17 mouse cellular contexts compared by ENCODE assay signal in the genomic region with DNA sequence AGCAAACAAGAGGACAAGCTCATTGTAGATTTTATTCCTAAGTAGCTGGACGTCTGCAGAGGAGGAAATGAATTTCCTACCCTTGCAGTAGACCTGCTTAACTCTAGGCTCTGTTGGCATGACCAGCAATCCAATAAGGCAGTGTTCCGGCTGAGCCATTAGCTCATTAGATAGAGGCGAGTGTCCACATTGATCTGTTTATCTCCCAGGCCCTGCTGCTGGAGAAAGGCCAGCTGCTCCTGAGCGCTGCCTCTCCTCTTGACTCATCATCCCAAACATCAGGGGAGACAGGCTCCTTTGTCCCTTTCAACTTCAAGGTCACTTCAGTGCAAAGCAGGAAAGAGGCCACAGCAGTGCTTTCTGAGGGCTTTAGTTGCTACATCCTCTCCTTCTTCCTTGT.
A peak's percentile ranks its signal among the peaks of the same experiment; 100 is the strongest.
DNase-seq lines count a peak whose midpoint lies in the region; ATAC-seq and TF ChIP-seq lines count a peak whose summit lies in the region.
"Had no signal": no experiment of that assay in that cellular context is flagged by ENCODE, and none has a peak within 500 bp of the region (broad histone marks: within the 10 kb centered on the region; RNA-seq: fewer than 3 reads in every experiment).

No protein-coding gene starts in this region.

- ATAC-seq in lung, embryonic 14.5 days (ENCODE audit: insufficient read depth) = no peak
- ATAC-seq in hindbrain, embryonic 15.5 days (ENCODE audit: low FRiP score, low read depth) = 0 out of 2 replicates have a peak, but pooled peaks have one; percentile 19
- ATAC-seq in stomach, postnatal 0 days (ENCODE audit: low FRiP score, low TSS enrichment) = no peak
- no peak for ATAC-seq in megakaryocyte progenitor cell, adult 5-6 weeks (replicated peaks; ENCODE audit: poor library complexity)
- ATAC-seq: CD4-positive, CD25-positive, alpha-beta regulatory T cell, adult 4 months; forebrain, embryonic 16.5 days had no signal

- no peak overlapping the region for H3K4me3 ChIP-seq in lung, embryonic 14.5 days (ENCODE audit: low read depth, low read length)
- H3K4me3 ChIP-seq in hindbrain, embryonic 15.5 days = no peak overlapping the region
- no peak overlapping the region for H3K4me3 ChIP-seq in stomach, postnatal 0 days (ENCODE audit: low read depth, low read length)
- H3K4me3 ChIP-seq: embryonic facial prominence, embryonic 13.5 days; limb, embryonic 12.5 days; lung, embryonic 15.5 days had no signal

- no peak overlapping the region for H3K27ac ChIP-seq in lung, embryonic 14.5 days (ENCODE audit: low read depth)
- H3K27ac ChIP-seq in hindbrain, embryonic 15.5 days (replicated peaks) = no peak overlapping the region
- no peak overlapping the region for H3K27ac ChIP-seq in stomach, postnatal 0 days (replicated peaks)
- H3K27ac ChIP-seq: embryonic facial prominence, embryonic 13.5 days; kidney, postnatal 0 days; limb, embryonic 12.5 days; lung, embryonic 15.5 days had no signal

- no peak for TF ChIP-seq EP300 in stomach, postnatal 0 days (optimal IDR thresholded peaks at IDR 0.05)

- no peak for TF ChIP-seq CTCF in lung, embryonic 14.5 days (IDR thresholded peaks at IDR 0.05; ENCODE audit: low read depth)
- no peak for TF ChIP-seq CTCF in stomach, postnatal 0 days (IDR thresholded peaks at IDR 0.05; ENCODE audit: low read depth)

- no peaks in the 10 kb centered on the region for H3K27me3 ChIP-seq in lung, embryonic 14.5 days (ENCODE audit: insufficient read depth, low read length)
- H3K27me3 ChIP-seq in hindbrain, embryonic 15.5 days = no peaks in the 10 kb centered on the region
- no peaks in the 10 kb centered on the region for H3K27me3 ChIP-seq in stomach, postnatal 0 days (ENCODE audit: control insufficient read depth, insufficient read depth, low read length)
- H3K27me3 ChIP-seq: embryonic facial prominence, embryonic 13.5 days; limb, embryonic 12.5 days; lung, embryonic 15.5 days had no signal

- no peaks in the 10 kb centered on the region for H3K36me3 ChIP-seq in lung, embryonic 14.5 days (ENCODE audit: insufficient read depth)
- H3K36me3 ChIP-seq in hindbrain, embryonic 15.5 days = no peaks in the 10 kb centered on the region
- H3K36me3 ChIP-seq in stomach, postnatal 0 days (ENCODE audit: control insufficient read depth, insufficient read depth, low read length) = no peaks in the 10 kb centered on the region
- H3K36me3 ChIP-seq: embryonic facial prominence, embryonic 13.5 days; limb, embryonic 12.5 days; lung, embryonic 15.5 days had no signal

- no peaks in the 10 kb centered on the region for H3K4me1 ChIP-seq in lung, embryonic 14.5 days (ENCODE audit: insufficient read depth)
- H3K4me1 ChIP-seq in hindbrain, embryonic 15.5 days (replicated peaks) = 0 out of 2 replicates have a peak, but pooled peaks cover 3% of the 10 kb centered on the region
- H3K4me1 ChIP-seq in stomach, postnatal 0 days (replicated peaks; ENCODE audit: control insufficient read depth, insufficient read depth) = no peaks in the 10 kb centered on the region
- H3K4me1 ChIP-seq: embryonic facial prominence, embryonic 13.5 days; limb, embryonic 12.5 days; lung, embryonic 15.5 days had no signal

- H3K9me3 ChIP-seq in lung, embryonic 14.5 days (ENCODE audit: low read depth, low read length) = no peaks in the 10 kb centered on the region
- no peaks in the 10 kb centered on the region for H3K9me3 ChIP-seq in hindbrain, embryonic 15.5 days
- H3K9me3 ChIP-seq in stomach, postnatal 0 days (ENCODE audit: control insufficient read depth, low read length) = no peaks in the 10 kb centered on the region
- H3K9me3 ChIP-seq: embryonic facial prominence, embryonic 13.5 days; limb, embryonic 12.5 days; lung, embryonic 15.5 days had no signal

- H3K4me2 ChIP-seq in lung, embryonic 14.5 days = no peak overlapping the region
- no peak overlapping the region for H3K4me2 ChIP-seq in hindbrain, embryonic 15.5 days
- no peak overlapping the region for H3K4me2 ChIP-seq in stomach, postnatal 0 days (replicated peaks; ENCODE audit: low read depth)
- H3K4me2 ChIP-seq: embryonic facial prominence, embryonic 13.5 days; limb, embryonic 12.5 days; lung, embryonic 15.5 days had no signal

- no peak overlapping the region for H3K9ac ChIP-seq in lung, embryonic 14.5 days
- H3K9ac ChIP-seq in hindbrain, embryonic 15.5 days = no peak overlapping the region
- no peak overlapping the region for H3K9ac ChIP-seq in stomach, postnatal 0 days (ENCODE audit: low read length)
- H3K9ac ChIP-seq: embryonic facial prominence, embryonic 13.5 days; limb, embryonic 12.5 days; lung, embryonic 15.5 days had no signal

- WGBS in lung, embryonic 14.5 days = 20% methylated on average over 4 of the region's 4 CpGs
- 23% methylated on average over 4 of the region's 4 CpGs for WGBS in hindbrain, embryonic 15.5 days
- 17% methylated on average over 4 of the region's 4 CpGs for WGBS in stomach, postnatal 0 days

- DNase-seq in lung, embryonic 14.5 days = peak; percentile 5
- DNase-seq in lung, postnatal 36 days = no peak
- DNase-seq in adrenal gland, postnatal 36 days = peak; percentile 47 to 58
- DNase-seq in stomach, postnatal 0 days (ENCODE audit: low spot score) = peak; percentile 14
- no peak for DNase-seq in thymus, postnatal 0 days (ENCODE audit: low spot score)
- DNase-seq in adipocyte (ENCODE audit: low spot score) = no peak
- DNase-seq: cerebellum, adult 9-10 months; gastrocnemius, postnatal 36 days; right cerebral cortex, postnatal 14 days had no signal

Comparison
In these comparisons a context has a peak if more than half of its experiments do, and no peak if none do; other contexts are left out.
1. DNase-seq: peak in lung, embryonic 14.5 days (single experiment), adrenal gland, postnatal 36 days (2 of 2) and stomach, postnatal 0 days (single experiment); none in lung, postnatal 36 days (single experiment), thymus, postnatal 0 days (single experiment) and adipocyte (single experiment).